Mouse (Mus musculus): ENCODE results near the gene Zfp579.

DNA sequence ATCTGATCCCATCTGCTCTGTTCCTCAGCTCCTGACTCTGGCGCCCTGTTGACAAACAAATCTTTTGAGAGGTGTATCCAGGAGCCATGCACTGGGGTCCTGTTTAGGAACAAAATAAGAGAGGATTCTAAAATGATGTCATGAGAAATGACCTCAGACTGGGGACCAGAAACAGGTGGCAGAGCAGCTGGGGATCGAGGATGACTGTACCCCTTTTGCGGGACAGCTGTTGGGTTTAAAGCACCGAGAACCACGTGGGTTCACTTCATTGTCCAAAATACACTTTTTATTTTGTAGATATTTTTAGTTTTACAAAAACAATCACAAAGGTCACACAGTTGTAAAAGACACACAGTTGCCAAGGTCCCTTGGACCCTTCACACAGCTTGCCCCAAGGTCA is 31.0 kb downstream of the Zfp579 start:
- TF ChIP-seq TAL1 (IDR thresholded peaks at IDR 0.05; ENCODE audit: low read length) = no peak
- no peak for TF ChIP-seq GATA1 (IDR thresholded peaks at IDR 0.05; ENCODE audit: low read length)

All from erythroblast, embryonic 14.5 days (primary cell).